ENCODE assay signal across 39 mouse cellular contexts in genomic region chr5:25166665-25167064, GRCm38 (mm10). TPM values are rescaled to one million over a fixed set of nuclear protein-coding genes. Genes with fewer than 3 reads are reported as not detected.
DNase-seq lines count a peak whose midpoint lies in the region; ATAC-seq and TF ChIP-seq lines count a peak whose summit lies in the region.
"Had no signal": no experiment of that assay in that cellular context is flagged by ENCODE, and none has a peak within 500 bp of the region (broad histone marks: within the 10 kb centered on the region; RNA-seq: fewer than 3 reads in every experiment).

No protein-coding gene starts in this region.

- DNase-seq in liver, postnatal 0 days, result no peak
- no peak for DNase-seq in CH12.LX (ENCODE audit: extremely low read depth)
- no peak for DNase-seq in cerebellum, adult 8-10 months
- no peak for DNase-seq in heart, postnatal 36 days
- no peak for DNase-seq in embryo, embryonic 9.5 days (ENCODE audit: extremely low spot score)
- DNase-seq: adrenal gland, adult 8-10 months; B cell, adult 2 months; cerebellum, adult 9-10 months; cerebellum, postnatal 36 days; embryo, embryonic 11 days; gastrocnemius, postnatal 36 days; heart, postnatal 14 days; kidney, adult 9 months; kidney, postnatal 10 days; layer of hippocampus, postnatal 36 days; spleen, adult 18-20 months; thymus, adult 18-20 months; thymus, postnatal 25 days had no signal

- ATAC-seq in liver, postnatal 0 days, result no peak
- no peak for ATAC-seq in liver, embryonic 12.5 days
- ATAC-seq in megakaryocyte, adult 5-6 weeks (ENCODE audit: poor library complexity, severe bottlenecking), result peak; percentile 69
- ATAC-seq: forebrain, embryonic 15.5 days; hindbrain, postnatal 0 days; intestine, embryonic 16.5 days had no signal

- no peak for TF ChIP-seq EP300 in liver, postnatal 0 days (IDR thresholded peaks at IDR 0.05; ENCODE audit: low read depth)
- TF ChIP-seq EP300 in CH12.LX (IDR thresholded peaks at IDR 0.05; ENCODE audit: low read length), result no peak

- no peak overlapping the region for H3K9ac ChIP-seq in liver, postnatal 0 days (replicated peaks)
- no peak overlapping the region for H3K9ac ChIP-seq in liver, embryonic 12.5 days
- peak overlapping the region; percentile 15; the same call in 1 of the 2 replicates for H3K9ac ChIP-seq in CH12.LX (ENCODE audit: insufficient read depth, low read depth)
- H3K9ac ChIP-seq: embryonic facial prominence, embryonic 13.5 days; forebrain, embryonic 15.5 days; hindbrain, embryonic 12.5 days; limb, embryonic 15.5 days; midbrain, embryonic 12.5 days; neural tube, embryonic 13.5 days had no signal

- 26% methylated on average over 4 of the region's 4 CpGs for WGBS in liver, postnatal 0 days (ENCODE audit: insufficient replicate concordance)
- 31% methylated on average over 4 of the region's 4 CpGs for WGBS in liver, embryonic 12.5 days (ENCODE audit: insufficient replicate concordance)

- H3K4me1 ChIP-seq in liver, postnatal 0 days (ENCODE audit: insufficient read depth), result peaks cover 8% of the 10 kb centered on the region
- no peaks in the 10 kb centered on the region for H3K4me1 ChIP-seq in liver, embryonic 12.5 days
- peaks cover 2 to 7% of the 10 kb centered on the region in 2 experiments; a peak in 3 of 4 replicates for H3K4me1 ChIP-seq in CH12.LX (ENCODE audit: control insufficient read depth in 1 of 2, insufficient read depth in 2 of 2)
- H3K4me1 ChIP-seq: embryonic facial prominence, embryonic 13.5 days; forebrain, embryonic 10.5 days; forebrain, embryonic 15.5 days; hindbrain, embryonic 12.5 days; limb, embryonic 10.5 days; limb, embryonic 15.5 days; megakaryocyte, embryonic 14.5 days; midbrain, embryonic 12.5 days; neural tube, embryonic 13.5 days had no signal

- TF ChIP-seq POLR2A in CH12.LX (IDR thresholded peaks at IDR 0.05; ENCODE audit: low read depth, low read length), result no peak

- H3K4me2 ChIP-seq in liver, postnatal 0 days (ENCODE audit: low read depth, low read length), result 0 out of 2 replicates have a peak overlapping the region, but pooled peaks have one; percentile 9
- no peak overlapping the region for H3K4me2 ChIP-seq in liver, embryonic 12.5 days
- peak overlapping the region; percentile 57; the same call in 1 of the 2 replicates for H3K4me2 ChIP-seq in CH12.LX (ENCODE audit: insufficient read depth, low read depth, poor library complexity, severe bottlenecking)
- H3K4me2 ChIP-seq: embryonic facial prominence, embryonic 13.5 days; forebrain, embryonic 15.5 days; hindbrain, embryonic 12.5 days; limb, embryonic 15.5 days; midbrain, embryonic 12.5 days; neural tube, embryonic 13.5 days had no signal

- H3K27me3 ChIP-seq in liver, postnatal 0 days (ENCODE audit: insufficient read depth, low read length), result no peaks in the 10 kb centered on the region
- no peaks in the 10 kb centered on the region for H3K27me3 ChIP-seq in liver, embryonic 12.5 days (replicated peaks)
- H3K27me3 ChIP-seq in CH12.LX (replicated peaks), result no peaks in the 10 kb centered on the region
- H3K27me3 ChIP-seq: embryonic facial prominence, embryonic 13.5 days; forebrain, embryonic 15.5 days; hindbrain, embryonic 12.5 days; limb, embryonic 15.5 days; midbrain, embryonic 12.5 days; neural tube, embryonic 13.5 days had no signal

- intact Hi-C loops in heart, postnatal 36 days (cut with DNase I), result no loop called here

- no peaks in the 10 kb centered on the region for H3K36me3 ChIP-seq in liver, postnatal 0 days (replicated peaks; ENCODE audit: insufficient read depth, low read length)
- H3K36me3 ChIP-seq in liver, embryonic 12.5 days, result no peaks in the 10 kb centered on the region
- no peaks in the 10 kb centered on the region for H3K36me3 ChIP-seq in CH12.LX (replicated peaks in 1 of 2; ENCODE audit: control insufficient read depth in 1 of 2, insufficient read depth in 1 of 2, low read length in 1 of 2)
- H3K36me3 ChIP-seq: embryonic facial prominence, embryonic 13.5 days; forebrain, embryonic 10.5 days; forebrain, embryonic 15.5 days; hindbrain, embryonic 12.5 days; limb, embryonic 10.5 days; limb, embryonic 15.5 days; midbrain, embryonic 12.5 days; neural tube, embryonic 13.5 days had no signal

- dilution Hi-C loops in CH12.LX (cut with MboI; ENCODE audit: extremely low pct_ligation_motif_present, extremely low pct_unique_long_range_greater_than_20kb, low sequenced_read_pairs), result no loop called here

- no peak overlapping the region for H3K27ac ChIP-seq in liver, postnatal 0 days (ENCODE audit: low read depth)
- H3K27ac ChIP-seq in liver, embryonic 12.5 days, result no peak overlapping the region
- no peak overlapping the region for H3K27ac ChIP-seq in CH12.LX (ENCODE audit: insufficient read depth, low read depth)
- H3K27ac ChIP-seq: embryonic facial prominence, embryonic 13.5 days; forebrain, embryonic 10.5 days; forebrain, embryonic 15.5 days; hindbrain, embryonic 12.5 days; hindbrain, postnatal 0 days; limb, embryonic 10.5 days; limb, embryonic 15.5 days; midbrain, embryonic 12.5 days; neural tube, embryonic 13.5 days; stomach, postnatal 0 days had no signal

- in situ Hi-C loops in CH12.LX (cut with MboI; ENCODE audit: low pct_ligation_motif_present, low pct_unique_long_range_greater_than_20kb, low sequenced_read_pairs), result loop anchor here (5.0 kb wide), 1 partner anchor 144 kb away; no protein-coding TSS in a partner anchor

- no peak for TF ChIP-seq RAD21 in CH12.LX (IDR thresholded peaks at IDR 0.05; ENCODE audit: low read depth, low read length)

- no peak for TF ChIP-seq CTCF in liver, postnatal 0 days (IDR thresholded peaks at IDR 0.05; ENCODE audit: low read depth)
- no peak for TF ChIP-seq CTCF in CH12.LX (conservative IDR thresholded peaks at IDR 0.05 in 1 of 2, IDR thresholded peaks at IDR 0.05 in 1 of 2; ENCODE audit: low read depth in 2 of 2, low read length in 2 of 2)

- H3K4me3 ChIP-seq in liver, postnatal 0 days (ENCODE audit: low read depth, low read length), result no peak overlapping the region
- no peak overlapping the region for H3K4me3 ChIP-seq in liver, embryonic 12.5 days
- H3K4me3 ChIP-seq in CH12.LX (replicated peaks in 1 of 3; ENCODE audit: low read depth in 2 of 3, low read length in 2 of 3, poor library complexity in 1 of 3), result no peak overlapping the region
- H3K4me3 ChIP-seq: embryonic facial prominence, embryonic 13.5 days; forebrain, embryonic 10.5 days; forebrain, embryonic 15.5 days; hindbrain, embryonic 12.5 days; limb, embryonic 10.5 days; limb, embryonic 15.5 days; megakaryocyte, embryonic 14.5 days; midbrain, embryonic 12.5 days; neural tube, embryonic 13.5 days had no signal

- H3K9me3 ChIP-seq in liver, postnatal 0 days (ENCODE audit: low read length), result no peaks in the 10 kb centered on the region
- no peaks in the 10 kb centered on the region for H3K9me3 ChIP-seq in liver, embryonic 12.5 days (replicated peaks)
- no peaks in the 10 kb centered on the region for H3K9me3 ChIP-seq in CH12.LX (replicated peaks; ENCODE audit: low read length)
- H3K9me3 ChIP-seq: embryonic facial prominence, embryonic 13.5 days; forebrain, embryonic 10.5 days; forebrain, embryonic 15.5 days; hindbrain, embryonic 12.5 days; limb, embryonic 10.5 days; limb, embryonic 15.5 days; megakaryocyte, embryonic 14.5 days; midbrain, embryonic 12.5 days; neural tube, embryonic 13.5 days had no signal

- H3K79me2 ChIP-seq in CH12.LX (replicated peaks; ENCODE audit: control insufficient read depth, extremely low read depth, insufficient read depth, poor library complexity, severe bottlenecking), result no peaks in the 10 kb centered on the region

TF ChIP-seq in CH12.LX, 34 proteins besides CTCF, POLR2A, EP300 and RAD21 (continues in another document):
- no peak for TF ChIP-seq RCOR1 (conservative IDR thresholded peaks at IDR 0.05; ENCODE audit: low read depth, low read length)
- TF ChIP-seq ZMIZ1 (IDR thresholded peaks at IDR 0.05; ENCODE audit: low read depth, low read length), result no peak
- no peak for TF ChIP-seq MAFK (IDR thresholded peaks at IDR 0.05; ENCODE audit: insufficient replicate concordance, low read length)
- no peak for TF ChIP-seq POLR2AphosphoS2 (IDR thresholded peaks at IDR 0.05; ENCODE audit: low read depth, low read length)
- no peak for TF ChIP-seq JUN (IDR thresholded peaks at IDR 0.05; ENCODE audit: insufficient read depth, low read depth, low read length)
- TF ChIP-seq ZNF384 (IDR thresholded peaks at IDR 0.05; ENCODE audit: low read depth, low read length), result no peak
- no peak for TF ChIP-seq MYC (IDR thresholded peaks at IDR 0.05; ENCODE audit: low read depth, low read length)
- TF ChIP-seq CHD2 (IDR thresholded peaks at IDR 0.05; ENCODE audit: low read length), result no peak
- TF ChIP-seq MAX (IDR thresholded peaks at IDR 0.05; ENCODE audit: low read length), result no peak
- TF ChIP-seq TBP (conservative IDR thresholded peaks at IDR 0.05; ENCODE audit: low read depth, low read length), result no peak
- TF ChIP-seq NELFE (IDR thresholded peaks at IDR 0.05; ENCODE audit: low read depth, low read length), result no peak
- no peak for TF ChIP-seq TCF12 (IDR thresholded peaks at IDR 0.05; ENCODE audit: low read depth, low read length)

RNA-seq across cellular contexts. Expression of gene Galntl5, which starts 14.6 kb away (rescaled TPM):
- not detected in 2 replicates for polyA plus RNA-seq in liver, postnatal 0 days (2015; fragmentation: Nextera tagmentation; extraction: Ambion mirVana)
- polyA plus RNA-seq in liver, embryonic 12.5 days (2016; fragmentation: Nextera tagmentation; extraction: Ambion mirVana), result not detected in 2 replicates
- total RNA-seq in CH12.LX (2012; rRNA removed) (not detected in 2 replicates), CH12.LX (2014; rRNA removed) (not detected in 2 replicates)
- not detected in 2 replicates for polyA plus RNA-seq in CH12.LX (2012; ENCODE audit: insufficient read length, low read depth)
- not detected in 2 replicates for total RNA-seq in megakaryocyte, adult 5-6 weeks (2015)
- total RNA-seq in megakaryocyte, adult 5-6 weeks (2017), result not detected in 2 replicates
- total RNA-seq in heart, postnatal 36 days (2021), result not detected
- total RNA-seq: adrenal gland, adult 8-10 months; ES-E14; gastrocnemius, adult 18-20 months; gastrocnemius, postnatal 36 days; heart, postnatal 14 days; hindbrain, postnatal 0 days; layer of hippocampus, postnatal 36 days; midbrain, postnatal 0 days had no signal
- polyA plus RNA-seq: embryonic facial prominence, embryonic 13.5 days; forebrain, embryonic 10.5 days; forebrain, embryonic 15.5 days; frontal cortex, adult 2 months; heart, embryonic 14.5 days; hindbrain, embryonic 12.5 days; hindbrain, postnatal 0 days; intestine, embryonic 16.5 days; large intestine, adult 2 months; limb, embryonic 10.5 days; limb, embryonic 15.5 days; liver, embryonic 16.5 days; midbrain, embryonic 12.5 days; midbrain, postnatal 0 days; neural tube, embryonic 13.5 days; stomach, postnatal 0 days had no signal

RNA-seq across cellular contexts. Expression of gene Galnt11, which starts 55.0 kb away (rescaled TPM):
- polyA plus RNA-seq in liver, postnatal 0 days (2015; fragmentation: Nextera tagmentation; extraction: Ambion mirVana), result 11.8 and 12.3 TPM in 2 replicates
- polyA plus RNA-seq in liver, embryonic 12.5 days (2016; fragmentation: Nextera tagmentation; extraction: Ambion mirVana), result 9.4 and 9.7 TPM in 2 replicates
- total RNA-seq in CH12.LX (2012; rRNA removed) (8.7 and 10.1 TPM in 2 replicates), CH12.LX (2014; rRNA removed) (11.1 and 12.9 TPM in 2 replicates)
- polyA plus RNA-seq in CH12.LX (2012; ENCODE audit: insufficient read length, low read depth), result 7.9 and 9.2 TPM in 2 replicates
- total RNA-seq in megakaryocyte, adult 5-6 weeks (2015), result 29.5 and 31.1 TPM in 2 replicates
- total RNA-seq in megakaryocyte, adult 5-6 weeks (2017), result 18.7 and 18.8 TPM in 2 replicates
- 10 to 100 TPM; 22.1 to 22.6 TPM for total RNA-seq in heart, postnatal 36 days (2021)

RNA-seq across cellular contexts. Expression of gene E130116L18Rik, which starts 56.3 kb away (rescaled TPM):
- not detected in 2 replicates for polyA plus RNA-seq in liver, postnatal 0 days (2015; fragmentation: Nextera tagmentation; extraction: Ambion mirVana)
- polyA plus RNA-seq in liver, embryonic 12.5 days (2016; fragmentation: Nextera tagmentation; extraction: Ambion mirVana), result 1.8 TPM in 1 of 2 replicates, not detected in the other
- total RNA-seq in CH12.LX (2012; rRNA removed) (not detected in 2 replicates), CH12.LX (2014; rRNA removed) (not detected in 2 replicates)
- not detected in 2 replicates for polyA plus RNA-seq in CH12.LX (2012; ENCODE audit: insufficient read length, low read depth)
- not detected in 2 replicates for total RNA-seq in megakaryocyte, adult 5-6 weeks (2015)
- total RNA-seq in megakaryocyte, adult 5-6 weeks (2017), result not detected in 2 replicates
- total RNA-seq in heart, postnatal 36 days (2021), result not detected
- total RNA-seq: adrenal gland, adult 8-10 months; ES-E14; gastrocnemius, adult 18-20 months; gastrocnemius, postnatal 36 days; heart, postnatal 14 days; hindbrain, postnatal 0 days; layer of hippocampus, postnatal 36 days; midbrain, postnatal 0 days had no signal
- polyA plus RNA-seq: embryonic facial prominence, embryonic 13.5 days; forebrain, embryonic 10.5 days; forebrain, embryonic 15.5 days; frontal cortex, adult 2 months; heart, embryonic 14.5 days; hindbrain, embryonic 12.5 days; intestine, embryonic 16.5 days; large intestine, adult 2 months; limb, embryonic 10.5 days; limb, embryonic 15.5 days; liver, embryonic 16.5 days; midbrain, embryonic 12.5 days; neural tube, embryonic 13.5 days had no signal
